Mouse (Mus musculus) liver, postnatal 0 days (tissue): Measurements from ENCODE around the gene Adgre1. TPM values are rescaled to one million over a fixed set of nuclear protein-coding genes. Genes with fewer than 3 reads are reported as not detected.

Experiments
- ATAC-seq: fragments of 200-750 bp; cut with Nextera tagmentation; 2 replicates; pipeline ENCODE4 v1.8.0; 2017; ENCODE audit warnings: mild to moderate bottlenecking, moderate library complexity
- DNase-seq: peaks from one replicate; pipeline ENCODE4 v3.0.0-alpha.2; 2016
- H3K27ac ChIP-seq: fragments of 300-500 bp; sonication (generic); 2 replicates; pipeline ENCODE4 v1.5.1; 2014; ENCODE audit warnings: antibody characterized with exemption, moderate library complexity, mild to moderate bottlenecking, low read depth
- H3K27me3 ChIP-seq: fragments of 300-500 bp; sonication (generic); 2 replicates; pipeline ENCODE4 v1.6.1; 2014; ENCODE audit warnings: low read length, control low read depth, mixed read lengths; ENCODE audit not compliant: insufficient read depth
- H3K36me3 ChIP-seq: fragments of 300-500 bp; sonication (generic); replicated peaks from 2 replicates; pipeline ENCODE4 v1.6.1; 2014; ENCODE audit warnings: mild to moderate bottlenecking, control low read depth, low read length, moderate library complexity, mixed read lengths; ENCODE audit not compliant: insufficient read depth
- H3K4me1 ChIP-seq: fragments of 300-500 bp; sonication (generic); 2 replicates; pipeline ENCODE4 v1.6.1; 2014; ENCODE audit warnings: antibody characterized with exemption, mild to moderate bottlenecking, control low read depth; ENCODE audit not compliant: insufficient read depth
- H3K4me2 ChIP-seq: fragments of 300-500 bp; sonication (generic); 2 replicates; pipeline ENCODE4 v1.6.1; 2014; ENCODE audit warnings: low read depth, mild to moderate bottlenecking, low read length, moderate library complexity, mixed read lengths
- H3K4me3 ChIP-seq: fragments of 300-500 bp; sonication (generic); 2 replicates; pipeline ENCODE4 v1.5.1; 2014; ENCODE audit warnings: low read depth, low read length
- H3K9ac ChIP-seq: fragments of 300-500 bp; sonication (generic); replicated peaks from 2 replicates; pipeline ENCODE4 v1.6.1; 2014; ENCODE audit warnings: mild to moderate bottlenecking, moderate library complexity
- H3K9me3 ChIP-seq: fragments of 300-500 bp; sonication (generic); 2 replicates; pipeline ENCODE4 v1.6.1; 2016; ENCODE audit warnings: mild to moderate bottlenecking, control low read depth, low read length, mixed read lengths
- CTCF ChIP-seq: sonication (generic); IDR thresholded peaks from 2 replicates; pipeline ENCODE4 v1.5.1; 2016; ENCODE audit warnings: antibody characterized with exemption, low read depth
- EP300 ChIP-seq: IDR thresholded peaks from 2 replicates; pipeline ENCODE4 v1.6.1; 2016; ENCODE audit warnings: antibody characterized with exemption, low read depth, mild to moderate bottlenecking
- WGBS: fragments of 180-500 bp; shearing (Covaris S2); extraction: QIAGEN DNeasy Blood & Tissue Kit; methylation state at CpG from one replicate; pipeline ENCODE4 v1.1.7; 2014; ENCODE audit not compliant: insufficient replicate concordance; 5-methylcytosine and 5-hydroxymethylcytosine counted together
- polyA plus RNA-seq: library from polyadenylated mRNA; unstranded; fragments of >200 nt; fragmentation: Nextera tagmentation; extraction: Ambion mirVana; gene quantifications from 2 replicates; pipeline ENCODE4 v1.2.1, GENCODE M21; 2015

Adgre1 gene
- polyA plus RNA-seq, 1 experiment from 2014 or later, result 16.2 TPM

DNA sequence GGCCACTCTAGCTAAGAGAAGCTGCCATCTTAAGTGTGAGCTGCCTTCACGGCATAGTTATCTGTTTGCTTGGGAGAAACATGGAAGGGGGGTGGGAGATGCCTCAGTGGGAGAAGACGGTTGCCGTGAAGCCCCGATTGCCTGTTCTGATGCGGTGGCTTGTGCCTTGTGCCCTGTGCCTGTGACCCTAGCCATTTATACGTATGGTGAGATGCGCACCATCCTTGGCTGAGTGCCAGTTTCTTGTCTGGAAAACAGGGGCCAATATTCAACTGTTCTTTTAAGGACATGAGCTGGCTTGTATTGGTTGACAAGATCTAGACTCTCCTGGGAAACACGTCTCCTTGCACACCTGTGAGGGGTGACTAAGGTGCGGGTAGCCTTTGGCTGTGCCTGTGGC lies 7.4 kb upstream of the Adgre1 start:
- H3K4me1 ChIP-seq, result peaks cover 6% of the 10 kb centered on the region; the same call in 1 of the 2 replicates
- no peak overlapping the region for H3K9ac ChIP-seq
- TF ChIP-seq EP300, result no peak
- TF ChIP-seq CTCF, result no peak
- DNase-seq (no peak), ATAC-seq (no peak)
- WGBS, result 88% methylated on average over 9 of the region's 9 CpGs
- H3K36me3 ChIP-seq, result no peaks in the 10 kb centered on the region
- no peaks in the 10 kb centered on the region for H3K9me3 ChIP-seq
- no peaks in the 10 kb centered on the region for H3K27me3 ChIP-seq
- H3K27ac ChIP-seq, result no peak overlapping the region
- H3K4me2 ChIP-seq, result no peak overlapping the region
- no peak overlapping the region for H3K4me3 ChIP-seq

DNA sequence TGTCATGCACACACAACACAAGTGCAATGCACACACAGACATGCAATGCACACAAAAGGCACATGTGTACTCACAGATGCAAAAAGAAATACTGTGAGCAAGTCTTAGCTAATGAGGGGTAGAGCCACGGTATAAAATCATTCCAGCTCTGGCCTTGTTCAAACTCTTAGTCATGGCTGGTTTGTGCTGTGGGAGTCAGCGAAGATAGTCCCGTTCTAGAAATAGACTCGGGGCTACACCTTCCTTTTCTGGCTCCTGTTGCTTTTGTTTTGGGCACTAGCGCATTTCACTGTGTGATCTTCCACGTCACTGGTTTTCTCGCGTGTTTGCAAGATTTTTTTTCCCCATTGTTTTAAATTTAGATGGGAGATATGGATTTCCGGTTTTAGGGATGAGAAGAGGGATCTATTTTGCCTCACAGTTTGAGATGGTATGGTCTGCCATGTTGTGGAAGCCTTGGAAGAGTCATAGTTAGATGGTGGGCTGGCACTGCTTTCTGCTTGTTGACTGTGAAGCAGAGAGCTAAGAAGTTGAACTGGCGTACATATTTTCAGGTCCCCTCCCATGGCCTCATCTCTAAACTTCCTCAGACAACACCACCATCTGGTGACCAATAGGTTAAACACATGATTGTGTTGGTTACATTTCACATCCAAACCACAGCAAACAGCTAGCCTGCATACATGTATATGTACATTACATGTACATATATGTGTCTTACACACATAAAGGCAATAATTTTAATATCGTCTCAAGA lies 1.2 kb downstream of the Adgre1 start:
- 0 out of 2 replicates have a peak overlapping the region, but pooled peaks have one; percentile 6 for H3K4me3 ChIP-seq
- no peak for ATAC-seq
- H3K36me3 ChIP-seq, result no peaks in the 10 kb centered on the region

More for the DNA sequence above, 1.2 kb downstream of the Adgre1 start:
- peak; percentile 33 for TF ChIP-seq CTCF
- TF ChIP-seq EP300, result no peak
- no peaks in the 10 kb centered on the region for H3K27me3 ChIP-seq
- 0 out of 2 replicates have a peak overlapping the region, but pooled peaks have one; percentile 26 for H3K4me2 ChIP-seq
- DNase-seq, result no peak
- no peaks in the 10 kb centered on the region; the same call in 1 of the 2 replicates for H3K4me1 ChIP-seq
- 65% methylated on average over 11 of the region's 11 CpGs for WGBS
- H3K9me3 ChIP-seq, result no peaks in the 10 kb centered on the region
- H3K27ac ChIP-seq, result no peak overlapping the region
- H3K9ac ChIP-seq, result no peak overlapping the region

Other genes with a start within 250 kb of the Adgre1 start
- not detected in 2 replicates for gene Cd70, start 208.9 kb upstream of the Adgre1 start, polyA plus RNA-seq
- gene Tnfsf14, start 164.5 kb upstream of the Adgre1 start, polyA plus RNA-seq, result 1.7 and 1.9 TPM in 2 replicates
- gene C3, start 130.6 kb upstream of the Adgre1 start, polyA plus RNA-seq, result 1,136 and 1,364 TPM in 2 replicates
- 9.0 and 9.2 TPM in 2 replicates for gene Gpr108, start 110.2 kb upstream of the Adgre1 start, polyA plus RNA-seq
- 9.3 TPM in 2 replicates for gene Trip10, start 109.2 kb upstream of the Adgre1 start, polyA plus RNA-seq
- gene Vav1, start 79.6 kb upstream of the Adgre1 start, polyA plus RNA-seq, result 13.1 and 14.1 TPM in 2 replicates
- gene Vmn2r120, start 186.8 kb downstream of the Adgre1 start, polyA plus RNA-seq, result not detected in 2 replicates